Mouse (Mus musculus) intestine, postnatal 0 days (tissue): ENCODE measurements around the gene H13. TPM values are rescaled to one million over a fixed set of nuclear protein-coding genes. Genes with fewer than 3 reads are reported as not detected.

Source experiments
- ATAC-seq: fragments of 200-750 bp; cut with Nextera tagmentation; 2 replicates; pipeline ENCODE4 v1.8.0; 2017; ENCODE audit warnings: mild to moderate bottlenecking, moderate TSS enrichment, moderate library complexity
- H3K27ac ChIP-seq: fragments of 300-500 bp; sonication (generic); 2 replicates; pipeline ENCODE4 v1.5.1; 2014; ENCODE audit warnings: mild to moderate bottlenecking, low read depth, low read length, moderate library complexity
- H3K27me3 ChIP-seq: fragments of 300-500 bp; sonication (generic); replicated peaks from 2 replicates; pipeline ENCODE4 v1.6.1; 2014; ENCODE audit warnings: low read length, mixed read lengths; ENCODE audit not compliant: control insufficient read depth, insufficient read depth
- H3K36me3 ChIP-seq: fragments of 300-500 bp; sonication (generic); 2 replicates; pipeline ENCODE4 v1.6.1; 2014; ENCODE audit warnings: mild to moderate bottlenecking, moderate library complexity; ENCODE audit not compliant: control insufficient read depth, insufficient read depth
- H3K4me1 ChIP-seq: fragments of 300-500 bp; sonication (generic); replicated peaks from 2 replicates; pipeline ENCODE4 v1.6.1; 2014; ENCODE audit warnings: antibody characterized with exemption, low read length, mixed read lengths; ENCODE audit not compliant: control insufficient read depth, insufficient read depth
- H3K4me2 ChIP-seq: fragments of 300-500 bp; sonication (generic); replicated peaks from 2 replicates; pipeline ENCODE4 v1.6.1; 2014; ENCODE audit warnings: low read depth, mild to moderate bottlenecking, moderate library complexity
- H3K4me3 ChIP-seq: fragments of 300-500 bp; sonication (generic); 2 replicates; pipeline ENCODE4 v1.5.1; 2014; ENCODE audit warnings: low read depth, low read length
- H3K9ac ChIP-seq: fragments of 300-500 bp; sonication (generic); 2 replicates; pipeline ENCODE4 v1.6.1; 2014; ENCODE audit warnings: mild to moderate bottlenecking, low read depth, low read length
- H3K9me3 ChIP-seq: fragments of 300-500 bp; sonication (generic); 2 replicates; pipeline ENCODE4 v1.6.1; 2016; ENCODE audit warnings: mixed run types; ENCODE audit not compliant: control insufficient read depth
- CTCF ChIP-seq: sonication (generic); IDR thresholded peaks from 2 replicates; pipeline ENCODE4 v1.5.1; 2016; ENCODE audit warnings: low read depth, mild to moderate bottlenecking, control low read depth, antibody characterized with exemption, moderate library complexity
- WGBS: fragments of 180-500 bp; shearing (Covaris S2); extraction: QIAGEN DNeasy Blood & Tissue Kit; methylation state at CpG from one replicate; pipeline ENCODE4 v1.1.7; 2014; 5-methylcytosine and 5-hydroxymethylcytosine counted together
- polyA plus RNA-seq: library from polyadenylated mRNA; unstranded; fragments of >200 nt; fragmentation: Nextera tagmentation; extraction: Ambion mirVana; gene quantifications from 2 replicates; pipeline ENCODE4 v1.2.1, GENCODE M21; 2015

Gene H13
- polyA plus RNA-seq, 1 experiment from 2014 or later = 111 TPM

DNA sequence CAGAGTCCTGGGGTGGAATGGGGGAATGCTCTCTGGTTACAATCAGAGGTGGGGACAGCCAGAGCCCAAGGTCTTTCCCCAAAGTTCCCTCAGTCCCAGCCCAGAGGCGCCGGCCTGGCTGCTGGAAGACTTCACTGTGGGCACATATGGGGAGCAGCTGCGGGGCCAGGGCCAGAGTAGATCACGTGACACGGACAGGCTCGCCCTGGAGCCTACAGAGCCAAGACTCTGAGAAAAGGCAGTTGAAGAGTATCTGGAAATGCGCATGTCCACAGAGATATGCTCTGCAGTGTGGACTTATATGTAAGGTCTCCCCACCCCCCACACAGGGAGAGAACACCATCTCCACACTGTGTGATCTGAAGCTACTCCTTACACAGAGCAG is 60.4 kb downstream of the H13 start:
- 11% methylated on average over 7 of the region's 7 CpGs for WGBS
- Histone ChIP-seq H3K36me3 (no peaks in the 10 kb centered on the region), H3K9ac (no peak overlapping the region), H3K27me3 (no peaks in the 10 kb centered on the region), H3K4me2 (no peak overlapping the region), H3K4me3 (no peak overlapping the region), H3K4me1 (peaks cover 19% of the 10 kb centered on the region), H3K9me3 (no peaks in the 10 kb centered on the region), H3K27ac (peak overlapping the region; percentile 66; the same call in 1 of the 2 replicates)
- ATAC-seq = peak; percentile 32
- no peak for TF ChIP-seq CTCF

DNA sequence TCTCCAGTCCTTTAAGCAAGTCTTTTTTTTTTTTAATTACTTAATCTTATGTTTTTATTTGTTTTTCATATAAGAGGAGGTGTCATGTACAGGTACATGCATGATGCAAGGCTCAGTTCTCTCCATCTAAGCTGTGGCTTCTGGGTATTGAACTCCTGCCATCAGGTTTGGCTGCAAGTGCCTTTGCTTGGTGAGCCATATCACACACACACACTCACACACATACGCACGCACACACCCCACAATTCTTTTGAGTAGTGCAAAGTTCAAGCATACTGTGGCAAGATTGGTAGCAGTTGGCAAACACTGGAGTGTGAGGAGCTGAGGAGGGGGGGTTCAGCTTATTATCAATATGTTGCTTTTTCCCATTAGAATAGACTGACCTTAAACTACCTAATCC is 63.9 kb downstream of the H13 start:
- Histone ChIP-seq H3K4me2 (no peak overlapping the region), H3K9ac (no peak overlapping the region), H3K4me1 (peaks cover 19% of the 10 kb centered on the region), H3K36me3 (no peaks in the 10 kb centered on the region), H3K27ac (no peak overlapping the region), H3K27me3 (no peaks in the 10 kb centered on the region), H3K4me3 (no peak overlapping the region), H3K9me3 (no peaks in the 10 kb centered on the region)
- no peak for TF ChIP-seq CTCF
- 48% methylated on average over 2 of the region's 2 CpGs for WGBS
- no peak for ATAC-seq

DNA sequence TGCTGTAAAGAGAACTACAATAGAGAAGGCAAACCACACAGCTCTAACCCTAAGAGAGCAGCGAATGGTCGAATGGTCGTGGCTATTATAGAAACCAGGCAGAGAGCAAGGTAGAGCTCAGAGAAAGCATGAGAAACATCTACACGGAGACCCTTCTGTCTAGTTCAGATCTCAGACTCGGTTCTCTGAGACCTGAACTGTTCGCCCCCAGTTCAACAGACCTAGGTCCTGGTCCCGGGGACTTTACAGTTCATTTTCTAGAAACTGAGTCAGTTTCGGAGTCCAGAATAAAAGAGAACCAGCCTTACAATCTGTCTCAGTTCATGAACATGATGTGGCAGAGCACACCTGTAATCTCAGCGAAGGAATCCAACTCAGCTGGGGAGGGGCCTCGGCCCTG is 65.2 kb downstream of the H13 start:
- TF ChIP-seq CTCF = no peak
- Histone ChIP-seq H3K9me3 (no peaks in the 10 kb centered on the region), H3K27me3 (no peaks in the 10 kb centered on the region), H3K4me1 (peaks cover 8% of the 10 kb centered on the region; the same call in 1 of the 2 replicates), H3K4me3 (peak overlapping the region; percentile 60), H3K36me3 (no peaks in the 10 kb centered on the region), H3K27ac (peak overlapping the region; percentile 80), H3K9ac (no peak overlapping the region), H3K4me2 (peak overlapping the region; percentile 68)
- ATAC-seq = no peak
- WGBS = 11% methylated on average over 10 of the region's 10 CpGs

DNA sequence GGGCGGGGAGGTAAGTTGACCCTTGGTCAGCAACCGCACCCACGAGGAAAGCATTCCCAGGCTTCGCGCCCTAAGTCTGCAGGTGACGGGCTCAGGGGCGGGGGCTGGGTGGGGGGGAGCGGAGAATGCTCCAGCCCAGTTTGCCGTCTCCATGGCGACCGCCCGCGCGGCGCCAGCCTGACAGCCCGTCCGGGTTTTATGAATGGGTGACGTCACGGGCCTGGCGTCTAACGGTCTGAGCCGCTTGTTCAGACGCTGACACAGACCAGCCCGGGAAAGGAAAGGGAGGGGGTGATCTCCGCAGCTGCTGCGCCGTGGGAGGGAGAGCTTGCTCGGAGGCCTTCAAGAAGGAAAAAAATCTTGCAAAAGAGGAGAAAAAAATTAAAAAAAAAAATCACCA is 65.7 kb downstream of the H13 start:
- H3K4me2 ChIP-seq = peak overlapping the region; percentile 68
- peak; percentile 68 for ATAC-seq
- H3K27me3 ChIP-seq = no peaks in the 10 kb centered on the region
- no peaks in the 10 kb centered on the region for H3K36me3 ChIP-seq
- WGBS = under 1% methylated on average over 28 of the region's 28 CpGs
- no peaks in the 10 kb centered on the region for H3K9me3 ChIP-seq
- H3K27ac ChIP-seq = peak overlapping the region; percentile 80
- TF ChIP-seq CTCF = no peak
- H3K9ac ChIP-seq = no peak overlapping the region; the same call in 1 of the 2 replicates
- H3K4me1 ChIP-seq = peaks cover 7% of the 10 kb centered on the region; the same call in 1 of the 2 replicates
- peak overlapping the region; percentile 60 for H3K4me3 ChIP-seq

DNA sequence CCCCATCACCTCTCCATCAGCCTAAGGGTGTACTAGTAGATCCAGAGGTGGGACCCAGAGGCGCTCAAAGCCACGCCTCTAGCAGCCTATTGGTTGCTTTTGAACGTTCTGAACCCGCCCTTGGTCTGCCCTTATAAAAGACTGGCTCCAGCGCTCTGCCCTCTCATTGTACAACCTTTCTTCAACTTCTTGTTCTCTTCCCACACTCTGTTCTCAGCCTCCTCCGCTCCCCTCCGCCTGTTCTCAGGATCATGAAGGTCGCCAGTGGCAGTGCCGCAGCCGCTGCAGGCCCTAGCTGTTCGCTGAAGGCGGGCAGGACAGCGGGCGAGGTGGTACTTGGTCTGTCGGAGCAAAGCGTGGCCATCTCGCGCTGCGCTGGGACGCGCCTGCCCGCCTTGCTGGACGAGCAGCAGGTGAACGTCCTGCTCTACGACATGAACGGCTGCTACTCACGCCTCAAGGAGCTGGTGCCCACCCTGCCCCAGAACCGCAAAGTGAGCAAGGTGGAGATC is 66.9 kb downstream of the H13 start, which contains the start of gene Id1:
Gene Id1, plus strand, starts transcription at position 162 of the 512 bp plus-strand sequence.
- under 1% methylated on average over 28 of the region's 28 CpGs for WGBS
- H3K27me3 ChIP-seq = no peaks in the 10 kb centered on the region
- peak; percentile 52 for ATAC-seq
- H3K27ac ChIP-seq = peak within 1 kb of the TSS; percentile 70
- no peaks in the 10 kb centered on the region for H3K9me3 ChIP-seq
- no peak for TF ChIP-seq CTCF
- H3K4me3 ChIP-seq = peak within 1 kb of the TSS; percentile 60
- H3K4me2 ChIP-seq = peak within 1 kb of the TSS; percentile 68
- H3K9ac ChIP-seq = peak within 1 kb of the TSS; percentile 87
- H3K36me3 ChIP-seq = no peaks in the 10 kb centered on the region
- peaks cover 10% of the 10 kb centered on the region; the same call in 1 of the 2 replicates for H3K4me1 ChIP-seq

DNA sequence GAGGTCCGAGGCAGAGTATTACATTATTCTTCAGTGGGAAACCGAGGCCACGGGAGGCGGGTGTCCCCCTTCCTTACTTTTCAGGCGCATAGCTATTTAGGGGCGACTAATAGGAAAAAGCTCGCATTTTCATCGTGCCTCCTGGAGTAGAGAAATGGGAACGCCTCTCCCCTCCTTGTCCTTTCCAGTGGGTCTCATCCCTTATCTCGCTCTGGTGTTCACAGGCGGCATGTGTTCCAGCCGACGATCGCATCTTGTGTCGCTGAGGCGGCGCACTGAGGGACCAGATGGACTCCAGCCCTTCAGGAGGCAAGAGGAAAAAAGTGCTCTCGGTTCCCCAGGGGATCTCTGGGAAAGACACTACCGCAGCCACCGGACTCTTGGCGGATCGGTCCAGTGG is 67.5 kb downstream of the H13 start:
- 0% methylated on average over 22 of the region's 22 CpGs for WGBS
- peak overlapping the region; percentile 68 for H3K4me2 ChIP-seq
- peak overlapping the region; percentile 87 for H3K9ac ChIP-seq
- peak overlapping the region; percentile 70 for H3K27ac ChIP-seq
- H3K4me3 ChIP-seq = peak overlapping the region; percentile 60
- no peaks in the 10 kb centered on the region for H3K36me3 ChIP-seq
- TF ChIP-seq CTCF = no peak
- no peaks in the 10 kb centered on the region for H3K9me3 ChIP-seq
- peaks cover 10% of the 10 kb centered on the region; the same call in 1 of the 2 replicates for H3K4me1 ChIP-seq
- ATAC-seq = no peak
- H3K27me3 ChIP-seq = no peaks in the 10 kb centered on the region
